ENCODE assay signal across 9 mouse cellular contexts in the genomic region with DNA sequence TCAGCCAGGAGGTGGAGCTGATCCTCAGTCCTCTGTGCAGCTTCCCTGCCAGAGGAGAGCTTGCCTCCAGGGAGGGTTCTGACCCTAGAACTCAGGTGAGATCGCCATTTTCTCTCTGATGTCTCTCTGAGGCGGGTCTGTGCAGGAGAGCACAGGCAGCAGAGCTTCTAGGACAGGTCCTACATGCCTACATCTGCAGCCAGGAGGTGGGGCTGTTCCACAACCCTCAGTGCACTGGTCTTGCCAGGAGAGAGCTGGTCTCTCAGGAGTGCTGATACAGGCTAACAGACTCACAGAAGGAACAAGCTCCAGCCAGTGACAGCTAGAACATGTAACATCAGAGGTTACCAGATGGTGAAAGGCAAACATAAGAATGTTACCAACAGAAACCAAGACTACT.
DNase-seq lines count a peak whose midpoint lies in the region; TF ChIP-seq lines count a peak whose summit lies in the region.
"Had no signal": no experiment of that assay in that cellular context is flagged by ENCODE, and none has a peak within 500 bp of the region (broad histone marks: within the 10 kb centered on the region; RNA-seq: fewer than 3 reads in every experiment).

No protein-coding gene starts in this region.

- no peak overlapping the region for H3K4me3 ChIP-seq in gastrocnemius, adult 2 months
- H3K4me3 ChIP-seq: megakaryocyte, embryonic 14.5 days had no signal

- H3K27ac ChIP-seq in gastrocnemius, adult 2 months = no peak overlapping the region

- DNase-seq in gastrocnemius, adult 2 months = peak; percentile 54
- no peak for DNase-seq in gastrocnemius, postnatal 10 days
- DNase-seq in CD4-positive helper T cell, adult 2 months (ENCODE audit: low read depth, low spot score) = peak; percentile 67
- DNase-seq in heart, postnatal 14 days = peak; percentile 31 to 47
- DNase-seq in lung, postnatal 4 days = peak; percentile 37 to 56
- DNase-seq in cerebellum, adult 9-11 months = no peak
- DNase-seq in left cerebral cortex, postnatal 4 days = no peak
- no peak for DNase-seq in cerebellum, adult 18-20 months

- TF ChIP-seq CTCF in gastrocnemius, adult 2 months (IDR thresholded peaks at IDR 0.05) = peak; percentile 47

- intact Hi-C loops in gastrocnemius, adult 2 months (cut with DNase I) = no loop called here
- intact Hi-C loops in heart, postnatal 14 days (cut with DNase I) = no loop called here
- intact Hi-C loops in left cerebral cortex, postnatal 4 days (cut with DNase I) = no loop called here

Comparison
In these comparisons a context has a peak if more than half of its experiments do, and no peak if none do; other contexts are left out.
1. DNase-seq: peak in gastrocnemius, adult 2 months (single experiment), CD4-positive helper T cell, adult 2 months (single experiment), heart, postnatal 14 days (2 of 2) and lung, postnatal 4 days (2 of 2); none in gastrocnemius, postnatal 10 days (single experiment), cerebellum, adult 9-11 months (single experiment), left cerebral cortex, postnatal 4 days (single experiment) and cerebellum, adult 18-20 months (0 of 2).